Mouse (Mus musculus) lung, postnatal 10 days (tissue): ENCODE data around the gene Olfr823.
"Not testable (repeated sequence)": the region's sequence is repeated elsewhere in the genome, so short reads cannot be mapped to it uniquely, and the experiment has no call there.

Experiments
- DNase-seq: peaks from one replicate; pipeline ENCODE4 v3.0.0; 2021

Olfr823 gene

DNA sequence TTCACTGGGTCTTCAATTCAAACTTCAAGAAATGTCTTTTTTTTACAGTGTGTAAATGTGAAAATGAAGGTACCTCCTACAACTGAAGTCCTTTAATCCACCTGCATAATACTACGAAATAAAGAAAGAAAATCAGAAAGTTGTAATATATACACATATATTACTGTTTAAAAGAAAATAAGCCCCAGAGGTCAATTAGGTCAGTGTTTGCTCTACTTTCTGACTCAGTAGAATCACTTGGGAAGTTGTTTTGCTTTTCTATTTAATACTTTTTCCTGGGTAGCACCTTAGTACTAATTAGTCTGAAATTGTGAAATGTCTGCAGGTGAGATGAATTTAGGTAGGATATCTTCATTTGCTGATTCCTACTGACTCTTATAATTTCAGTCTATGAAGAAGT is at the start of gene Olfr823:
TSS of gene Olfr823 (minus strand) at position 101 of the 400 bp plus-strand sequence.
- not testable (repeated sequence) for DNase-seq

- no peak for DNase-seq
Measured at GRCm38 (mm10) chr10:130144121-130144520, 28.9 kb upstream of the Olfr823 start.

DNA sequence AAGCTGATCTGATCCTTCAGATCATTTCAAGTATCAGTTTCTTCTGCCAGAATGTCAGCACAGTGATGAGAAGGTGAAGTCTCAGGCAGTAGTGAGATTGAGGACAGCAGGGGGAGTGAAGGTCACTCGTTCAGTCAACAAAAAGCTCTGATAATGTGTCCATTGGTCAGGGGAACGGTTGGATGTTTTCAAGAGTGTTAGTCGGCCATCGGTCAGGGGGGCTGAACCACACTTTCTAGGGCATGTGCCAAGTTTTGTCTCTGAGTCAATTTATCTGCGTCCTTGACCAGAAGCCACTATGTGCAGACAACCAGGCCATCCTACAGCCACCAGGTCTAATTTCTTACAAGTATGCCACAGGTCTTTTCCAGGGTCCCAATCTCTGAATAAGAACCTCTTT is 27.3 kb upstream of the Olfr823 start:
- not testable (repeated sequence) for DNase-seq

- DNase-seq = no peak
Measured at GRCm38 (mm10) chr10:130134811-130135210, 19.6 kb upstream of the Olfr823 start.

GRCm38 (mm10) chr10:130129900-130130299 is 14.7 kb upstream of the Olfr823 start, which contains the start of gene Olfr824:
Gene Olfr824, minus strand, starts transcription at chr10:130130000.
- not testable (repeated sequence) for DNase-seq

DNA sequence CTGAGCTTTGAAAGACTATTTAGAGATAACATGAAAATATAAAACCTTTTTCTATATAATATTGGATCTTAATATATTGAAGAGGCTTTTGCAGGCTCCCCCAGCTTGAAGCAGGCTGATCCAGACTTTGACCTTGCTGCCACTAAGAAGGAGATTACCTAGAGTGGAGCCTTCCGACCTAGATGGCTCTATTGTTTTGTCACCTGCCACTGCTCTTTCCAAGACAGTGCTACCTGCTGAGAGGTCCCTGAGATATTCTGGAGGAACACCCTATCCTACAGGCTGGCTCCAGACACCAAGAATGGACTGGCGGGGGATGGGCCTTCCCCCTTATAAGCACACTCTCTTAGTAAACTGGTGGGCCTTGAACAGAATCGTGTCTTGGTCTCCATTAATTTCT is 862 bp upstream of the Olfr823 start:
- DNase-seq = not testable (repeated sequence)

DNA sequence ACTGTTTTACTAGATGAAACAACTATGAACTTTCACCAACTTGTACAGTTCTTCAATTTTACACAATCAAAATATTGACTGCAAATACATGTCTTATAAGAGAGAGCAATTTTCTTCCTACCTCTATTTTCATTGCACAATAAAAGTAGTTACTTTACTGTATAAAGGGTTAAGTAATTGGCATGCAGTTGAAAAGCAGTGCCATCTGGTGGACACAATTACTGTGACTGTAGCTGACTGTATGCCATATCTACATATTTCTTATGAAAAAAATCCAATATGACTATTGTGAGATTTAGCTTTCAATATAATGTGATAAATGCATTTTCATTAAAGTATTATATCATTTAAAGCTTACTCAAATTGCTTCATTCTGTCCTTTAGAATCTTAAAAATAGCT is 19.1 kb downstream of the Olfr823 start:
- no peak for DNase-seq

DNA sequence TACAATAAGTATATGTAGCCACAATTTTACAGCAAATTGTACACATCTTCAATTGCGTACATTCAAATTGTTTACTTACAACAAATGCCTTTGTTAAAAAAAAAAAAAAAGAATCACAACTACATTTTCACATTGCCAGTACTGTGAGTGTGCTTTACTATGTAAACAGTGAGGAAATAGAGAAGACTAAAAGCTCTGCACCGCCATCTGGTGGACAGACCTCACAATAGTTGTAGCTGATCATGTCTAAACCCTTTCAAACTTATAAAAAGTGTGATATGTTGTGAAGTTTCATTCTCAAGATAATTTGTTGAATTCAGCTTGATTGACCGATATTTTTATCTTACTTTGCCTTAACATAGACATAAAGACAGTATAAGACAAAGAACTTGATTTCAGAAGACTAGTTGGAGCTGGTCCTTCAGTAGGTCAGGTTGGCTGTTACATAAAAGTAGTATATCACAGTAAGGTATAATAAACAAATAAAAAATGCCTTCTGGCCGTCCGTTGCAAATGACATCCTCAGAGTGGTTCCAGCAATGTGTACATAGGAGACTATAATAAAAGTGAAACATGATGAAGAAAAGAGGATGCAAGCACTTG is 22.2 kb downstream of the Olfr823 start:
- DNase-seq = peak; percentile 32

GRCm38 (mm10) chr10:130070910-130071309 is 44.3 kb downstream of the Olfr823 start, which contains the start of gene Olfr822:
Gene Olfr822, plus strand, starts transcription at chr10:130071210.
- DNase-seq = no peak
